24 mouse cellular contexts compared by ENCODE assay signal in the genomic region with DNA sequence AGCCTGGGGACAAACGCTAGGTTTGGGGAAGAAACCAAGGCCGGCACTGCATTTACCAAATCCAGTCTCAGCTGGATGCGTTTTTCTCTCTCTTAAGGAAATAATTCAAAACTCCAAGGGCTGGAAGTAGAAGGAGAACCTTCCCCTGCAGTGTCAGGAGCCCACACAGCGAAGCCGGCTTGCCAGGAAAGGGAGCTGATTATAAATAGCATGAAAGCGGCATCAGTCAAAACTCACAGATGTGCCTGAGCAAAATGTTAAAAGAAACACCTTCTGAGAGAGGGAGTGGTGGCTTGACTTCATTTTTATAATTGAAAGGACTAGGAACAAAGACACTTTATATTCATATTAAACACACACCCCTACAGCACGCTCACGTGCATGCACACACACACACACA. TPM values are rescaled to one million over a fixed set of nuclear protein-coding genes. Genes with fewer than 3 reads are reported as not detected.
DNase-seq lines count a peak whose midpoint lies in the region; ATAC-seq lines count a peak whose summit lies in the region.
"Had no signal": no experiment of that assay in that cellular context is flagged by ENCODE, and none has a peak within 500 bp of the region (broad histone marks: within the 10 kb centered on the region; RNA-seq: fewer than 3 reads in every experiment).

No protein-coding gene starts in this region.

- H3K4me2 ChIP-seq in midbrain, embryonic 15.5 days: no peak overlapping the region
- no peak overlapping the region for H3K4me2 ChIP-seq in midbrain, embryonic 11.5 days
- H3K4me2 ChIP-seq: embryonic facial prominence, embryonic 13.5 days had no signal

- no peaks in the 10 kb centered on the region for H3K9me3 ChIP-seq in midbrain, embryonic 15.5 days
- H3K9me3 ChIP-seq in midbrain, embryonic 11.5 days (ENCODE audit: control insufficient read depth, low read length): no peaks in the 10 kb centered on the region
- H3K9me3 ChIP-seq: embryonic facial prominence, embryonic 13.5 days; limb, embryonic 10.5 days had no signal

- 0 out of 2 replicates have a peak, but pooled peaks have one; percentile 14 for ATAC-seq in midbrain, embryonic 15.5 days (replicated peaks)
- ATAC-seq in midbrain, embryonic 11.5 days (ENCODE audit: low FRiP score): no peak
- ATAC-seq: forebrain, embryonic 16.5 days; liver, postnatal 0 days had no signal

- 68% methylated on average over 8 of the region's 8 CpGs for WGBS in midbrain, embryonic 15.5 days
- WGBS in midbrain, embryonic 11.5 days: 83% methylated on average over 8 of the region's 8 CpGs

- H3K27ac ChIP-seq in midbrain, embryonic 15.5 days: peak overlapping the region; percentile 35; the same call in 1 of the 2 replicates
- H3K27ac ChIP-seq in midbrain, embryonic 11.5 days (ENCODE audit: low read depth, low read length): no peak overlapping the region
- H3K27ac ChIP-seq: embryonic facial prominence, embryonic 13.5 days; heart, adult 2 months; limb, embryonic 10.5 days had no signal

- no peak overlapping the region for H3K4me3 ChIP-seq in midbrain, embryonic 15.5 days
- no peak overlapping the region for H3K4me3 ChIP-seq in midbrain, embryonic 11.5 days (ENCODE audit: low read depth, low read length)
- H3K4me3 ChIP-seq: embryonic facial prominence, embryonic 13.5 days; heart, adult 2 months; limb, embryonic 10.5 days had no signal

- H3K36me3 ChIP-seq in midbrain, embryonic 15.5 days (replicated peaks): no peaks in the 10 kb centered on the region
- H3K36me3 ChIP-seq in midbrain, embryonic 11.5 days (ENCODE audit: control insufficient read depth, insufficient read depth, low read length): no peaks in the 10 kb centered on the region
- H3K36me3 ChIP-seq: embryonic facial prominence, embryonic 13.5 days; limb, embryonic 10.5 days had no signal

- H3K27me3 ChIP-seq in midbrain, embryonic 15.5 days (replicated peaks): no peaks in the 10 kb centered on the region
- H3K27me3 ChIP-seq in midbrain, embryonic 11.5 days (ENCODE audit: control insufficient read depth, insufficient read depth, low read length): no peaks in the 10 kb centered on the region
- H3K27me3 ChIP-seq: embryonic facial prominence, embryonic 13.5 days had no signal

- DNase-seq in midbrain, embryonic 11.5 days (ENCODE audit: low spot score, missing footprints): no peak
- peak; percentile 64 to 81 for DNase-seq in frontal cortex, adult 2 months (ENCODE audit: extremely low spot score in 1 of 2, low spot score in 1 of 2)
- peak; percentile 52 to 62 for DNase-seq in left cerebral cortex, postnatal 14 days (ENCODE audit: low spot score in 2 of 2)
- DNase-seq in right cerebral cortex, postnatal 25 days: peak; percentile 56
- no peak for DNase-seq in adrenal gland, postnatal 4 days (ENCODE audit: low spot score in 2 of 2)
- no peak for DNase-seq in embryo, embryonic 11 days
- DNase-seq: cerebellum, adult 9-10 months; gastrocnemius, postnatal 10 days; heart, adult 2 months; heart, postnatal 4 days; kidney, postnatal 36 days; liver, postnatal 0 days; lung, postnatal 14 days; spleen, adult 18-20 months; thymus, adult 18-20 months; thymus, postnatal 4 days had no signal

- no peak overlapping the region for H3K9ac ChIP-seq in midbrain, embryonic 15.5 days
- H3K9ac ChIP-seq in midbrain, embryonic 11.5 days (ENCODE audit: low read length): no peak overlapping the region
- H3K9ac ChIP-seq: embryonic facial prominence, embryonic 13.5 days; liver, postnatal 0 days had no signal

- intact Hi-C loops in left cerebral cortex, postnatal 14 days (cut with DNase I): no loop called here

- peaks cover 11% of the 10 kb centered on the region for H3K4me1 ChIP-seq in midbrain, embryonic 15.5 days
- peaks cover 2% of the 10 kb centered on the region; the same call in 1 of the 2 replicates for H3K4me1 ChIP-seq in midbrain, embryonic 11.5 days (ENCODE audit: control insufficient read depth, insufficient read depth, low read length)
- H3K4me1 ChIP-seq: embryonic facial prominence, embryonic 13.5 days had no signal

RNA-seq across cellular contexts. Expression of gene Hgd, which starts 30.4 kb away (rescaled TPM):
- polyA plus RNA-seq in midbrain, embryonic 15.5 days (2015; fragmentation: Nextera tagmentation; extraction: Ambion mirVana): 0.14 and 0.37 TPM in 2 replicates
- polyA plus RNA-seq in midbrain, embryonic 11.5 days (2014; fragmentation: Nextera tagmentation; extraction: Ambion mirVana): 0.29 and 0.39 TPM in 2 replicates
- polyA plus RNA-seq in frontal cortex, adult 2 months (2012; rRNA removed): 0.12 TPM in 1 of 2 replicates, not detected in the other
- total RNA-seq in left cerebral cortex, postnatal 14 days (2021): not detected
- total RNA-seq in adrenal gland, postnatal 4 days (2021): 10 to 100 TPM in 1 of 2 experiments, 1 to 10 TPM in 1; 4.0 to 16.9 TPM
- total RNA-seq: common myeloid progenitor, adult 5-6 weeks; heart, adult 2 months; megakaryocyte, adult 5-6 weeks had no signal
- polyA plus RNA-seq: neural tube, embryonic 14.5 days; stomach, embryonic 14.5 days had no signal

RNA-seq across cellular contexts. Expression of gene Ndufb4, which starts 43.9 kb away (rescaled TPM):
- polyA plus RNA-seq in midbrain, embryonic 15.5 days (2015; fragmentation: Nextera tagmentation; extraction: Ambion mirVana): 46.3 and 49.9 TPM in 2 replicates
- polyA plus RNA-seq in midbrain, embryonic 11.5 days (2014; fragmentation: Nextera tagmentation; extraction: Ambion mirVana): 65.1 and 66.0 TPM in 2 replicates
- polyA plus RNA-seq in frontal cortex, adult 2 months (2012; rRNA removed): 77.5 and 83.9 TPM in 2 replicates
- total RNA-seq in left cerebral cortex, postnatal 14 days (2021): 10 to 100 TPM; 73.9 to 77.1 TPM
- total RNA-seq in adrenal gland, postnatal 4 days (2021): 100 to 1,000 TPM; 108 to 117 TPM

Comparison
In these comparisons a context has a peak if more than half of its experiments do, and no peak if none do; other contexts are left out.
1. DNase-seq: peak in frontal cortex, adult 2 months (2 of 2), left cerebral cortex, postnatal 14 days (2 of 2) and right cerebral cortex, postnatal 25 days (single experiment); none in midbrain, embryonic 11.5 days (single experiment), adrenal gland, postnatal 4 days (0 of 2) and embryo, embryonic 11 days (single experiment).